Mouse (Mus musculus): ENCODE measurements around the gene Ppp4r3b. TPM values are rescaled to one million over a fixed set of nuclear protein-coding genes. Genes with fewer than 3 reads are reported as not detected.
A peak's percentile ranks its signal among the peaks of the same experiment; 100 is the strongest.

Gene Ppp4r3b
- polyA plus RNA-seq, 1 experiment from 2014 or later = 105 TPM

- Histone ChIP-seq H3K4me1 (ENCODE audit: control insufficient read depth, insufficient read depth, low read length) (no peaks in the 10 kb centered on the region), H3K9ac (ENCODE audit: low read length) (no peak overlapping the region), H3K4me2 (no peak overlapping the region), H3K27me3 (ENCODE audit: control insufficient read depth, insufficient read depth, low read length) (no peaks in the 10 kb centered on the region), H3K4me3 (ENCODE audit: low read depth, low read length) (no peak overlapping the region), H3K36me3 (ENCODE audit: control insufficient read depth, insufficient read depth, low read length) (peaks cover 16% of the 10 kb centered on the region), H3K9me3 (ENCODE audit: control insufficient read depth, low read length) (no peaks in the 10 kb centered on the region), H3K27ac (ENCODE audit: low read depth, low read length) (no peak overlapping the region)
- WGBS = 93% methylated on average over 5 of the region's 5 CpGs
- ATAC-seq (ENCODE audit: low FRiP score) = no peak
- DNase-seq (ENCODE audit: low spot score, missing footprints) = no peak
These were observed 49.6 kb downstream of the Ppp4r3b start for GRCm38 (mm10) chr11:29222310-29222709.

- WGBS = 93% methylated on average over 2 of the region's 2 CpGs
- peaks cover 16% of the 10 kb centered on the region for H3K36me3 ChIP-seq (ENCODE audit: control insufficient read depth, insufficient read depth, low read length)
- DNase-seq (ENCODE audit: low spot score, missing footprints) = no peak
These were observed 52.1 kb downstream of the Ppp4r3b start for GRCm38 (mm10) chr11:29224754-29225153.

GRCm38 (mm10) chr11:29228957-29229356 is 56.3 kb downstream of the Ppp4r3b start:
- Histone ChIP-seq H3K4me2 (no peak overlapping the region), H3K9me3 (ENCODE audit: control insufficient read depth, low read length) (no peaks in the 10 kb centered on the region), H3K4me3 (ENCODE audit: low read depth, low read length) (no peak overlapping the region), H3K27ac (ENCODE audit: low read depth, low read length) (no peak overlapping the region), H3K27me3 (ENCODE audit: control insufficient read depth, insufficient read depth, low read length) (no peaks in the 10 kb centered on the region), H3K9ac (ENCODE audit: low read length) (no peak overlapping the region), H3K4me1 (ENCODE audit: control insufficient read depth, insufficient read depth, low read length) (no peaks in the 10 kb centered on the region), H3K36me3 (ENCODE audit: control insufficient read depth, insufficient read depth, low read length) (peaks cover 3% of the 10 kb centered on the region; the same call in 1 of the 2 replicates)
- 96% methylated on average over 2 of the region's 2 CpGs for WGBS
- ATAC-seq (ENCODE audit: low FRiP score) (no peak), DNase-seq (ENCODE audit: low spot score, missing footprints) (no peak)

More at GRCm38 (mm10) chr11:29224754-29225153, 52.1 kb downstream of the Ppp4r3b start:
- Histone ChIP-seq H3K9me3 (ENCODE audit: control insufficient read depth, low read length) (no peaks in the 10 kb centered on the region), H3K4me1 (ENCODE audit: control insufficient read depth, insufficient read depth, low read length) (no peaks in the 10 kb centered on the region), H3K9ac (ENCODE audit: low read length) (no peak overlapping the region), H3K4me3 (ENCODE audit: low read depth, low read length) (no peak overlapping the region), H3K4me2 (no peak overlapping the region), H3K27ac (ENCODE audit: low read depth, low read length) (no peak overlapping the region), H3K27me3 (ENCODE audit: control insufficient read depth, insufficient read depth, low read length) (no peaks in the 10 kb centered on the region)
- no peak for ATAC-seq (ENCODE audit: low FRiP score)

GRCm38 (mm10) chr11:29233569-29233968 is 60.9 kb downstream of the Ppp4r3b start:
- Histone ChIP-seq H3K4me1 (ENCODE audit: control insufficient read depth, insufficient read depth, low read length) (no peaks in the 10 kb centered on the region), H3K4me2 (no peak overlapping the region), H3K9ac (ENCODE audit: low read length) (no peak overlapping the region), H3K36me3 (ENCODE audit: control insufficient read depth, insufficient read depth, low read length) (no peaks in the 10 kb centered on the region), H3K27me3 (ENCODE audit: control insufficient read depth, insufficient read depth, low read length) (no peaks in the 10 kb centered on the region), H3K9me3 (ENCODE audit: control insufficient read depth, low read length) (no peaks in the 10 kb centered on the region), H3K27ac (ENCODE audit: low read depth, low read length) (no peak overlapping the region), H3K4me3 (ENCODE audit: low read depth, low read length) (no peak overlapping the region)
- no peak for ATAC-seq (ENCODE audit: low FRiP score)
- peak; percentile 69 for DNase-seq (ENCODE audit: low spot score, missing footprints)
- WGBS = 88% methylated on average over 1 of the region's 1 CpGs

GRCm38 (mm10) chr11:29237364-29237763 is 64.7 kb downstream of the Ppp4r3b start:
- Histone ChIP-seq H3K9ac (ENCODE audit: low read length) (no peak overlapping the region), H3K36me3 (ENCODE audit: control insufficient read depth, insufficient read depth, low read length) (no peaks in the 10 kb centered on the region), H3K4me2 (no peak overlapping the region), H3K27me3 (ENCODE audit: control insufficient read depth, insufficient read depth, low read length) (no peaks in the 10 kb centered on the region), H3K4me1 (ENCODE audit: control insufficient read depth, insufficient read depth, low read length) (no peaks in the 10 kb centered on the region), H3K27ac (ENCODE audit: low read depth, low read length) (no peak overlapping the region), H3K9me3 (ENCODE audit: control insufficient read depth, low read length) (no peaks in the 10 kb centered on the region), H3K4me3 (ENCODE audit: low read depth, low read length) (no peak overlapping the region)
- ATAC-seq (ENCODE audit: low FRiP score) = no peak
- peak; percentile 41 for DNase-seq (ENCODE audit: low spot score, missing footprints)

- Histone ChIP-seq H3K9ac (ENCODE audit: low read length) (no peak overlapping the region), H3K4me3 (ENCODE audit: low read depth, low read length) (no peak overlapping the region)
- no peak for ATAC-seq (ENCODE audit: low FRiP score)
These were observed 65.4 kb downstream of the Ppp4r3b start for GRCm38 (mm10) chr11:29238047-29238446.

GRCm38 (mm10) chr11:29238551-29238950 is 65.9 kb downstream of the Ppp4r3b start:
- ATAC-seq (ENCODE audit: low FRiP score) (no peak), DNase-seq (ENCODE audit: low spot score, missing footprints) (peak; percentile 41)
- Histone ChIP-seq H3K36me3 (ENCODE audit: control insufficient read depth, insufficient read depth, low read length) (no peaks in the 10 kb centered on the region; the same call in 1 of the 2 replicates), H3K4me2 (no peak overlapping the region), H3K4me1 (ENCODE audit: control insufficient read depth, insufficient read depth, low read length) (no peaks in the 10 kb centered on the region), H3K9me3 (ENCODE audit: control insufficient read depth, low read length) (no peaks in the 10 kb centered on the region), H3K27me3 (ENCODE audit: control insufficient read depth, insufficient read depth, low read length) (no peaks in the 10 kb centered on the region), H3K27ac (ENCODE audit: low read depth, low read length) (no peak overlapping the region), H3K9ac (ENCODE audit: low read length) (no peak overlapping the region), H3K4me3 (ENCODE audit: low read depth, low read length) (no peak overlapping the region)
- 97% methylated on average over 3 of the region's 3 CpGs for WGBS

More at GRCm38 (mm10) chr11:29238047-29238446, 65.4 kb downstream of the Ppp4r3b start:
- no peaks in the 10 kb centered on the region for H3K27me3 ChIP-seq (ENCODE audit: control insufficient read depth, insufficient read depth, low read length)
- no peak overlapping the region for H3K27ac ChIP-seq (ENCODE audit: low read depth, low read length)
- no peaks in the 10 kb centered on the region for H3K9me3 ChIP-seq (ENCODE audit: control insufficient read depth, low read length)
- no peaks in the 10 kb centered on the region; the same call in 1 of the 2 replicates for H3K36me3 ChIP-seq (ENCODE audit: control insufficient read depth, insufficient read depth, low read length)
- H3K4me2 ChIP-seq = no peak overlapping the region
- no peak for DNase-seq (ENCODE audit: low spot score, missing footprints)
- no peaks in the 10 kb centered on the region for H3K4me1 ChIP-seq (ENCODE audit: control insufficient read depth, insufficient read depth, low read length)

GRCm38 (mm10) chr11:29239353-29239752 is 66.7 kb downstream of the Ppp4r3b start:
- no peak for ATAC-seq (ENCODE audit: low FRiP score)
- no peaks in the 10 kb centered on the region for H3K4me1 ChIP-seq (ENCODE audit: control insufficient read depth, insufficient read depth, low read length)
- H3K4me2 ChIP-seq = no peak overlapping the region
- no peak overlapping the region for H3K27ac ChIP-seq (ENCODE audit: low read depth, low read length)
- no peak overlapping the region for H3K4me3 ChIP-seq (ENCODE audit: low read depth, low read length)
- DNase-seq (ENCODE audit: low spot score, missing footprints) = peak; percentile 21
- no peak overlapping the region for H3K9ac ChIP-seq (ENCODE audit: low read length)
- H3K27me3 ChIP-seq (ENCODE audit: control insufficient read depth, insufficient read depth, low read length) = no peaks in the 10 kb centered on the region
- H3K9me3 ChIP-seq (ENCODE audit: control insufficient read depth, low read length) = no peaks in the 10 kb centered on the region
- H3K36me3 ChIP-seq (ENCODE audit: control insufficient read depth, insufficient read depth, low read length) = no peaks in the 10 kb centered on the region; the same call in 1 of the 2 replicates
- WGBS = 96% methylated on average over 1 of the region's 1 CpGs

GRCm38 (mm10) chr11:29241961-29242360 is 69.3 kb downstream of the Ppp4r3b start:
- peaks cover 11% of the 10 kb centered on the region for H3K4me1 ChIP-seq (ENCODE audit: control insufficient read depth, insufficient read depth, low read length)
- H3K9ac ChIP-seq (ENCODE audit: low read length) = no peak overlapping the region
- no peak for ATAC-seq (ENCODE audit: low FRiP score)
- no peaks in the 10 kb centered on the region for H3K9me3 ChIP-seq (ENCODE audit: control insufficient read depth, low read length)
- H3K4me3 ChIP-seq (ENCODE audit: low read depth, low read length) = no peak overlapping the region
- no peak for DNase-seq (ENCODE audit: low spot score, missing footprints)
- H3K27ac ChIP-seq (ENCODE audit: low read depth, low read length) = no peak overlapping the region
- no peaks in the 10 kb centered on the region; the same call in 1 of the 2 replicates for H3K36me3 ChIP-seq (ENCODE audit: control insufficient read depth, insufficient read depth, low read length)
- no peaks in the 10 kb centered on the region for H3K27me3 ChIP-seq (ENCODE audit: control insufficient read depth, insufficient read depth, low read length)
- WGBS = 70% methylated on average over 4 of the region's 4 CpGs
- H3K4me2 ChIP-seq = no peak overlapping the region
